Mouse (Mus musculus) activated CD4-positive, CD25-positive, alpha-beta regulatory T cell, adult 4 months (primary cell): Measurements from ENCODE around the gene Gbx1. TPM values are rescaled to one million over a fixed set of nuclear protein-coding genes. Genes with fewer than 3 reads are reported as not detected.

ENCODE experiments used
- ATAC-seq: one replicate; pipeline ENCODE4 v1.8.0; 2017
- polyA plus RNA-seq, 2 experiments: library from polyadenylated mRNA; unstranded; fragments of 100-300 nt; shearing (Covaris generic); gene quantifications; one replicate each; pipeline ENCODE4 v1.2.1; 2017

The Gbx1 gene
- polyA plus RNA-seq, 2 experiments from 2014 or later: 0.09 TPM; not detected in 1

GRCm38 (mm10) chr5:24474723-24475261 is 52.2 kb downstream of the Gbx1 start:
- ATAC-seq: peak; percentile 34

- no peak for ATAC-seq
Observed at GRCm38 (mm10) chr5:24474025-24474722, 52.8 kb downstream of the Gbx1 start.

DNA sequence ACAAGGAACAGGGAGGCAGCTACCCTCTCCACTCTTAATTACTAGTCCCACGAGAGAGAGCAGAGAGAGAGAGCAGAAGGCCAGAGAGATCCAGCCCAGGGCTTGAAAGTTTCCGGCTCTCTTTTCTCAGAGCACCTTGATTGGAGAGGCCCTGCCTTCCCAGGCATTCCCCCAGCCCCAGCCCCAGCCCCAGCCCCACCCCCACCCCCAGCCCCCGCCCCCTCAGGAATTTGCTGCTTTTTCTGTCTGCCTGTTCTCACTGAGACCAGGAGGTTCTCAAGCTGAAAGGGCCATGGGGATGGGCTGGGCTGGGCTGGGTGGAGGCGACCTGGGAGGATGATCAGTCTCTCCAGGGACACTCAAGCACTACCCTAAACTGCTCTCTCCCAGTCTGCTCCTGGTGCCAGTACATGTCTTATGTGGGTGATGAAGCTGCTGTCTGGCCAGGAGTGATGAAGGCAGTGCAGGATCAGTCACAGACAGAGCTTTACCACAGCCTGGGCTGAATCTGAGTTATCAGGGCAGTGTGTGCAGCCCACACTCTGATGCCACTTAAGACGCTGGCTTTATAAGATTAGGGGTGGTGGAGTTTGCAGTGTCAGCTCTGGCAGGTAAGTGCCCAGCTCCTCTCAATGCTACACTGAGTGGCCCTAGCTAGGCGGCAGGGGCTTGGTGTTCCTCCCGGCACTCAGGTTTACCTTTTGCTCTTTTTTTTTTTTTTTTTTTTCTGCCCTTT is 54.0 kb downstream of the Gbx1 start:
- no peak for ATAC-seq

- peak; percentile 64 for ATAC-seq
Observed at GRCm38 (mm10) chr5:24470600-24470999, 56.4 kb downstream of the Gbx1 start.

- no peak for ATAC-seq
Observed at GRCm38 (mm10) chr5:24466762-24467161, 60.2 kb downstream of the Gbx1 start.

DNA sequence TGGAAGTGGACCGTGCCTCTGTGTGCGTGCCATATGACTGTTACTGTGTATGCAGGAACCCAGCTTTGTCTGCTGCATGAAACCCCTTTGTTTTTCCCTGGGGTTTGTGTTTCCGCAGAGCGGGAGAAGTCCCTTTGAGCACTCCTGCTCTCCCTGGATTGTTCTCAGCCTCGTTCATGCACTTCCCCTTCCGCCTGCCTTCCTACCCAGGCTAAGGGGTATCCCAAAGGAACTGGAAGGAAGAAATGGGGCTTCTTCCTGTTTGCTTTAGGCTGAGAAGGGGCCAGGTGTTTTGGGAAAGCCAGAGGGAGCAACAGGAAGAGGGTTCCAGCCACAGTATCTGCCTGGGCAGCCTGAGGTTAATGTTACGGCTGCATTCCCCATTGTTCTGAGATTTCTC is 71.4 kb downstream of the Gbx1 start:
- no peak for ATAC-seq

DNA sequence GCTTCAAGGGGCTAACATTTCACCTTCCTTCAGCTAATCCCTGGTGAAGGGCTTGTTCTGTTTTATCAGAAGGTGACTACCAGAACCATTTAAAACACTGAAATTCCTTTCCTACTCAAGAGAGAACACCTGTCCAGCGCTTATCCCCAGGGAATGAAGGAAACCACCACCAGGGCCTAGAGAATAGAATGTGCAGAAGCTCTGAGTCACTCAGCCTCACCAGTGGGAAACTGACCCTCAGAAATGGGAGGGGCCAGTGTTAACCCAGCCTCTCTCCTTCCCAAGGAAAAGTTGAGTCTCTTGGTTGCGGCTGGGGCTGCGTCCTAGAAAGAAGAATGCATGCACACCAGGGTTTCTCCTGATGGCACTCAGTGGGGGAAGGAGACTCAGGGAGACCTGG is 71.9 kb downstream of the Gbx1 start:
- ATAC-seq: no peak

DNA sequence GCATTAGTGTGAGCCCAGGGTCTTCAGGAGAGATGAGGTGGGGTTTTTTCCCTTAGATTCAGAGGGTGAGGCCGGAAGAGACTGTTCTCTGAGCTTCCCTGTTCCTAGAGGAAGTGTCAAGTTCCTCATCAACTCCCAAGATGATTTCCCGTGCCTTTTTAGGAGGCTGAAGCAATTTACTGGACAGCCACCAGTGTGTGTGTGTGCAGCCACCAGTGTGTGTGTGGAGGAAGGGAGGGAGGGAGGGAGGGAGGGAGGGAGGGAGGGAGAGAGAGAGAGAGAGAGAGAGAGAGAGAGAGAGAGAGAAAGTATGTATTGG is 73.1 kb downstream of the Gbx1 start:
- ATAC-seq: no peak

DNA sequence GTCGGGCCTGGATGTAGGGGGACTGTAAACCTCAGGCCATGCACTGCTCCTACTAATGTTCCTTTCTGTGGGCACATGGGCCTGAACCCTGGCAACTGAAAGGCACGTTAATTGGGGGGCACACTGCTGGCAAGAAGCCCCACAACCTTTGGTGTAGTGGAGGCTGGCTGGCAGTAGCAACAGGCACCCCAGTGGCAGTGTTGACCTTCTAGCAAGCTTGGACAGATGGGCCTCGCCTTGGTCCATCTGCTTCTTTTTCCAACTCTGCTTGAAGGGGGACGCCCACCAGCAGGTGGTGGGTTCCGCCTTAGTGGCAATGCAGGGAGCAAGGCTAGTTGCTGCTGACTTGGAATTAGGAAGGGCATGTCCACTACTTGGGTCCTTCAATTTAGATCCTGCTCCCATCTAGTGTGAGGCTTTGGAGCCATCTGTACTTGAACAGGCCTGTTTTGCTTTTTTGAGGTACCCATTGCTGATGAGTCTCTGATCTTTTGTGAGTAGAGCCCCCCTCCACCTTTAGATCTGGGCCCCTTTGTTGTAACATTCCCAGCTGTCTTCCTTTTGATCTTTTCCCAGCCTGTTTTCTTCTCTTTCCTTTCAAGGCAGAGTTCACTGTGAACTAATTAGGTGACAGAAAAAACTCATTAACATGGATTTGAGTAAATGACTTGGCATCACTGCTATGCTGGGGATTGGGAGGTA is 73.6 kb downstream of the Gbx1 start:
- ATAC-seq: no peak

Other genes with a start within 250 kb of the Gbx1 start
- gene Kcnh2, start 175.6 kb downstream of the Gbx1 start, polyA plus RNA-seq: under 1 TPM; 0.16 to 0.24 TPM
- under 1 TPM in 1 of 2 experiments, not detected in 1; 0.42 TPM for gene Nos3, start 162.4 kb downstream of the Gbx1 start, polyA plus RNA-seq
- gene Atg9b, start 135.1 kb downstream of the Gbx1 start, polyA plus RNA-seq: 1 to 10 TPM; 2.2 to 2.9 TPM
- 10 to 100 TPM; 15.3 to 21.6 TPM for gene Abcb8, start 133.5 kb downstream of the Gbx1 start, polyA plus RNA-seq
- under 1 TPM in 1 of 2 experiments, not detected in 1; 0.85 TPM for gene Asic3, start 113.8 kb downstream of the Gbx1 start, polyA plus RNA-seq
- 10 to 100 TPM; 54.8 to 58.3 TPM for gene Cdk5, start 103.7 kb downstream of the Gbx1 start, polyA plus RNA-seq
- gene Slc4a2, start 103.4 kb downstream of the Gbx1 start, polyA plus RNA-seq: 10 to 100 TPM; 12.2 to 13.3 TPM
- 10 to 100 TPM; 34.9 to 49.5 TPM for gene Fastk, start 81.9 kb downstream of the Gbx1 start, polyA plus RNA-seq
- gene Tmub1, start 79.3 kb downstream of the Gbx1 start, polyA plus RNA-seq: 10 to 100 TPM; 51.1 to 65.5 TPM
- gene Agap3, start 75.0 kb downstream of the Gbx1 start, polyA plus RNA-seq: 1 to 10 TPM; 3.9 to 6.0 TPM
- not detected for gene Asb10, start 13.8 kb upstream of the Gbx1 start, polyA plus RNA-seq
- gene 4931409K22Rik, start 29.6 kb upstream of the Gbx1 start, polyA plus RNA-seq: under 1 TPM in 1 of 2 experiments, not detected in 1; 0.46 TPM
- 10 to 100 TPM; 51.8 to 56.8 TPM for gene Abcf2, start 50.3 kb upstream of the Gbx1 start, polyA plus RNA-seq
- 10 to 100 TPM in 1 of 2 experiments, 1 to 10 TPM in 1; 8.3 to 17.8 TPM for gene Chpf2, start 59.5 kb upstream of the Gbx1 start, polyA plus RNA-seq
- under 1 TPM in 1 of 2 experiments, not detected in 1; 0.41 TPM for gene Smarcd3, start 97.2 kb upstream of the Gbx1 start, polyA plus RNA-seq
- gene Nub1, start 158.3 kb upstream of the Gbx1 start, polyA plus RNA-seq: 10 to 100 TPM; 63.9 to 65.7 TPM
- gene Wdr86, start 203.5 kb upstream of the Gbx1 start, polyA plus RNA-seq: under 1 TPM; 0.15 to 0.46 TPM
- gene Crygn, start 230.8 kb upstream of the Gbx1 start, polyA plus RNA-seq: 1 to 10 TPM in 1 of 2 experiments, not detected in 1; 6.8 TPM